16 mouse cellular contexts compared by ENCODE assay signal in the genomic region with DNA sequence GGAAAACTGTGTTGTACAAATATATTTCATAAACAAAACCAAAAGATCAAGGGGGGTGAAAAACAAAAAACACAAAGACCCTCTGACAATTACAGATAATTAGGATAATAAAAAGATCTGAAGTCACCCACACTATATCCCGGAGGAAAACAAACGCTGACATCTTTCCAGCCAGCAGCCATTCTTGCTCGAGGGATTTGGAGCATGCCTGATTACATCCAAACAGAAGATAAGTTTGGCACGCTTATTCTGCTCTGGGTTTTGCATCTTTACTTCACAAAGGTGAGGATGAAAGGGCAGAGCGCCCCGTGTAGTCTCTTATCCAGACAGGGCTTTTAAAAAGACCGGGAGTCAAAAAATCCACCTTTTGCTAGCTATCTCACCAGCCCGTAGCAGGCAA.
DNase-seq lines count a peak whose midpoint lies in the region; ATAC-seq lines count a peak whose summit lies in the region.
"Had no signal": no experiment of that assay in that cellular context is flagged by ENCODE, and none has a peak within 500 bp of the region (broad histone marks: within the 10 kb centered on the region; RNA-seq: fewer than 3 reads in every experiment).

No protein-coding gene starts in this region.

- WGBS in embryonic facial prominence, embryonic 14.5 days, result 46% methylated on average over 8 of the region's 8 CpGs
- WGBS in embryonic facial prominence, embryonic 10.5 days, result 47% methylated on average over 8 of the region's 8 CpGs
- WGBS in hindbrain, embryonic 10.5 days, result 23% methylated on average over 8 of the region's 8 CpGs
- WGBS in midbrain, embryonic 15.5 days, result 6% methylated on average over 8 of the region's 8 CpGs

- H3K4me2 ChIP-seq in embryonic facial prominence, embryonic 14.5 days (ENCODE audit: low read depth, low read length), result no peak overlapping the region
- peak overlapping the region; percentile 26; the same call in 1 of the 2 replicates for H3K4me2 ChIP-seq in midbrain, embryonic 15.5 days
- H3K4me2 ChIP-seq: limb, embryonic 12.5 days; liver, embryonic 15.5 days had no signal

- no peak overlapping the region for H3K9ac ChIP-seq in embryonic facial prominence, embryonic 14.5 days (ENCODE audit: low read depth, low read length)
- H3K9ac ChIP-seq in midbrain, embryonic 15.5 days, result no peak overlapping the region
- H3K9ac ChIP-seq: limb, embryonic 12.5 days; liver, embryonic 15.5 days had no signal

- DNase-seq in embryonic facial prominence, embryonic 14.5 days (ENCODE audit: low spot score), result no peak
- DNase-seq in embryonic facial prominence, embryonic 10.5 days (ENCODE audit: low spot score), result no peak
- DNase-seq in Muller cell, postnatal 12 days (ENCODE audit: inconsistent ontology term), result peak; percentile 51
- DNase-seq in hindbrain, embryonic 10.5 days (ENCODE audit: low spot score), result no peak
- no peak for DNase-seq in kidney, postnatal 36 days
- no peak for DNase-seq in kidney, postnatal 25 days
- DNase-seq: adrenal gland, postnatal 36 days; cerebellum, postnatal 25 days; kidney, adult 8-10 months; right cerebral cortex, postnatal 4 days had no signal

- H3K27ac ChIP-seq in embryonic facial prominence, embryonic 14.5 days (replicated peaks; ENCODE audit: low read depth, low read length), result no peak overlapping the region
- H3K27ac ChIP-seq in embryonic facial prominence, embryonic 10.5 days (replicated peaks), result no peak overlapping the region
- peak overlapping the region; percentile 40; the same call in 1 of the 2 replicates for H3K27ac ChIP-seq in hindbrain, embryonic 10.5 days
- no peak overlapping the region for H3K27ac ChIP-seq in midbrain, embryonic 15.5 days
- H3K27ac ChIP-seq: layer of hippocampus, adult 2 months; liver, embryonic 15.5 days had no signal

- ATAC-seq in embryonic facial prominence, embryonic 14.5 days (ENCODE audit: low read depth), result peak; percentile 39; the same call in 1 of the 2 replicates
- ATAC-seq in midbrain, embryonic 15.5 days (replicated peaks), result no peak
- ATAC-seq in megakaryocyte, adult 5-6 weeks (ENCODE audit: poor library complexity, severe bottlenecking), result no peak
- ATAC-seq: activated CD4-positive, CD25-positive, alpha-beta regulatory T cell, adult 4 months had no signal

- H3K9me3 ChIP-seq in embryonic facial prominence, embryonic 14.5 days (ENCODE audit: control insufficient read depth, low read length), result no peaks in the 10 kb centered on the region
- no peaks in the 10 kb centered on the region for H3K9me3 ChIP-seq in embryonic facial prominence, embryonic 10.5 days
- H3K9me3 ChIP-seq in hindbrain, embryonic 10.5 days, result no peaks in the 10 kb centered on the region
- no peaks in the 10 kb centered on the region for H3K9me3 ChIP-seq in midbrain, embryonic 15.5 days
- H3K9me3 ChIP-seq: limb, embryonic 12.5 days; liver, embryonic 15.5 days had no signal

- H3K36me3 ChIP-seq in embryonic facial prominence, embryonic 14.5 days (ENCODE audit: control insufficient read depth, insufficient read depth, low read length), result peaks cover 48% of the 10 kb centered on the region
- peaks cover 79% of the 10 kb centered on the region for H3K36me3 ChIP-seq in embryonic facial prominence, embryonic 10.5 days (replicated peaks)
- peaks cover 54% of the 10 kb centered on the region for H3K36me3 ChIP-seq in hindbrain, embryonic 10.5 days
- H3K36me3 ChIP-seq in midbrain, embryonic 15.5 days (replicated peaks), result no peaks in the 10 kb centered on the region

- no peak overlapping the region for H3K4me3 ChIP-seq in embryonic facial prominence, embryonic 14.5 days (ENCODE audit: low read depth, low read length)
- H3K4me3 ChIP-seq in embryonic facial prominence, embryonic 10.5 days, result no peak overlapping the region
- no peak overlapping the region for H3K4me3 ChIP-seq in hindbrain, embryonic 10.5 days
- no peak overlapping the region for H3K4me3 ChIP-seq in midbrain, embryonic 15.5 days
- H3K4me3 ChIP-seq: layer of hippocampus, adult 2 months; limb, embryonic 12.5 days; liver, embryonic 15.5 days had no signal

- H3K27me3 ChIP-seq in embryonic facial prominence, embryonic 14.5 days (replicated peaks; ENCODE audit: control insufficient read depth, insufficient read depth, low read length), result no peaks in the 10 kb centered on the region
- H3K27me3 ChIP-seq in embryonic facial prominence, embryonic 10.5 days (replicated peaks; ENCODE audit: low read depth, poor library complexity, severe bottlenecking), result no peaks in the 10 kb centered on the region
- H3K27me3 ChIP-seq in hindbrain, embryonic 10.5 days (ENCODE audit: insufficient read depth, poor library complexity, severe bottlenecking), result no peaks in the 10 kb centered on the region
- no peaks in the 10 kb centered on the region for H3K27me3 ChIP-seq in midbrain, embryonic 15.5 days (replicated peaks)
- H3K27me3 ChIP-seq: limb, embryonic 12.5 days; liver, embryonic 15.5 days had no signal

- H3K4me1 ChIP-seq in embryonic facial prominence, embryonic 14.5 days (ENCODE audit: control insufficient read depth, insufficient read depth, low read length), result peaks cover 23% of the 10 kb centered on the region
- H3K4me1 ChIP-seq in embryonic facial prominence, embryonic 10.5 days, result peaks cover 26% of the 10 kb centered on the region
- peaks cover 30% of the 10 kb centered on the region for H3K4me1 ChIP-seq in hindbrain, embryonic 10.5 days (replicated peaks)
- H3K4me1 ChIP-seq in midbrain, embryonic 15.5 days, result peaks cover 22% of the 10 kb centered on the region
- H3K4me1 ChIP-seq: liver, embryonic 15.5 days had no signal
